Mouse (Mus musculus) heart, embryonic 10.5 days (tissue): ENCODE data around the gene Mrtfa. TPM values are rescaled to one million over a fixed set of nuclear protein-coding genes. Genes with fewer than 3 reads are reported as not detected.
"Not testable (repeated sequence)": the region's sequence is repeated elsewhere in the genome, so short reads cannot be mapped to it uniquely, and the experiment has no call there.

ENCODE experiments used
- DNase-seq: peaks from one replicate; pipeline ENCODE4 v3.0.0-alpha.2; 2017; ENCODE audit warnings: low spot score
- H3K27ac ChIP-seq: fragments of 300-500 bp; sonication (generic); 2 replicates; pipeline ENCODE4 v1.5.1; 2016; ENCODE audit warnings: mild to moderate bottlenecking
- H3K27me3 ChIP-seq: fragments of 300-500 bp; sonication (generic); 2 replicates; pipeline ENCODE4 v1.6.1; 2016; ENCODE audit warnings: mild to moderate bottlenecking; ENCODE audit not compliant: poor library complexity, insufficient read depth, severe bottlenecking
- H3K36me3 ChIP-seq: fragments of 300-500 bp; sonication (generic); 2 replicates; pipeline ENCODE4 v1.6.1; 2016; ENCODE audit warnings: mild to moderate bottlenecking, moderate library complexity
- H3K4me1 ChIP-seq: fragments of 300-500 bp; sonication (generic); 2 replicates; pipeline ENCODE4 v1.6.1; 2016; ENCODE audit warnings: mild to moderate bottlenecking
- H3K4me3 ChIP-seq: fragments of 300-500 bp; sonication (generic); 2 replicates; pipeline ENCODE4 v1.5.1; 2016; ENCODE audit warnings: mild to moderate bottlenecking, moderate library complexity
- H3K9me3 ChIP-seq: fragments of 300-500 bp; sonication (generic); 2 replicates; pipeline ENCODE4 v1.6.1; 2016; ENCODE audit warnings: mild to moderate bottlenecking, moderate library complexity
- WGBS: fragments of 180-500 bp; shearing (Covaris S2); methylation state at CpG from one replicate; pipeline ENCODE4 v1.1.7; 2016; 5-methylcytosine and 5-hydroxymethylcytosine counted together
- polyA plus RNA-seq: library from polyadenylated mRNA; unstranded; fragments of >200 nt; fragmentation: Nextera tagmentation; extraction: Ambion mirVana; gene quantifications from 2 replicates; pipeline ENCODE4 v1.2.1, GENCODE M21; 2016

Mrtfa gene
- polyA plus RNA-seq, 1 experiment from 2014 or later, result 26.9 TPM

GRCm38 (mm10) chr15:81221446-81221845 lies 30.9 kb upstream of the Mrtfa start:
- Histone ChIP-seq H3K9me3 (no peaks in the 10 kb centered on the region), H3K27ac (no peak overlapping the region), H3K27me3 (no peaks in the 10 kb centered on the region), H3K4me1 (no peaks in the 10 kb centered on the region), H3K4me3 (no peak overlapping the region), H3K36me3 (no peaks in the 10 kb centered on the region)
- WGBS, result 56% methylated on average over 6 of the region's 6 CpGs
- DNase-seq, result no peak

- not testable (repeated sequence) for H3K36me3 ChIP-seq, DNase-seq, H3K27me3 ChIP-seq, H3K4me1 ChIP-seq, H3K9me3 ChIP-seq, H3K27ac ChIP-seq, H3K4me3 ChIP-seq
- 72% methylated on average over 8 of the region's 8 CpGs for WGBS
Observed at GRCm38 (mm10) chr15:81220051-81220450, 29.5 kb upstream of the Mrtfa start.

- H3K36me3 ChIP-seq, result no peaks in the 10 kb centered on the region
- H3K4me3 ChIP-seq, result no peak overlapping the region
- DNase-seq, result no peak
- no peaks in the 10 kb centered on the region for H3K4me1 ChIP-seq
- H3K27ac ChIP-seq, result no peak overlapping the region
- H3K27me3 ChIP-seq, result no peaks in the 10 kb centered on the region
- WGBS, result 55% methylated on average over 6 of the region's 6 CpGs
- no peaks in the 10 kb centered on the region for H3K9me3 ChIP-seq
Observed at GRCm38 (mm10) chr15:81219054-81219453, 28.5 kb upstream of the Mrtfa start.

GRCm38 (mm10) chr15:81216906-81217653 lies 26.5 kb upstream of the Mrtfa start:
- H3K9me3 ChIP-seq, result no peaks in the 10 kb centered on the region
- DNase-seq, result no peak
- no peaks in the 10 kb centered on the region for H3K27me3 ChIP-seq
- H3K4me3 ChIP-seq, result no peak overlapping the region
- H3K27ac ChIP-seq, result no peak overlapping the region
- H3K36me3 ChIP-seq, result no peaks in the 10 kb centered on the region
- WGBS, result 82% methylated on average over 19 of the region's 19 CpGs
- no peaks in the 10 kb centered on the region for H3K4me1 ChIP-seq

- H3K36me3 ChIP-seq, result no peaks in the 10 kb centered on the region
- DNase-seq, result no peak
- H3K27ac ChIP-seq, result no peak overlapping the region
- H3K9me3 ChIP-seq, result 0 out of 2 replicates have a peak, but pooled peaks cover 3% of the 10 kb centered on the region
- H3K27me3 ChIP-seq, result no peaks in the 10 kb centered on the region
- H3K4me3 ChIP-seq, result no peak overlapping the region
- H3K4me1 ChIP-seq, result no peaks in the 10 kb centered on the region
- 63% methylated on average over 15 of the region's 15 CpGs for WGBS
Observed at GRCm38 (mm10) chr15:81212976-81213375, 22.4 kb upstream of the Mrtfa start.

- Histone ChIP-seq H3K36me3 (no peaks in the 10 kb centered on the region), H3K27ac (no peak overlapping the region), H3K9me3 (0 out of 2 replicates have a peak, but pooled peaks cover 3% of the 10 kb centered on the region), H3K4me3 (no peak overlapping the region), H3K4me1 (no peaks in the 10 kb centered on the region), H3K27me3 (no peaks in the 10 kb centered on the region)
- 76% methylated on average over 5 of the region's 5 CpGs for WGBS
- DNase-seq, result no peak
Observed at GRCm38 (mm10) chr15:81210496-81210895, 19.9 kb upstream of the Mrtfa start.

GRCm38 (mm10) chr15:81202462-81202861 lies 11.9 kb upstream of the Mrtfa start:
- Histone ChIP-seq H3K9me3 (no peaks in the 10 kb centered on the region), H3K36me3 (no peaks in the 10 kb centered on the region), H3K4me1 (no peaks in the 10 kb centered on the region), H3K27ac (no peak overlapping the region), H3K4me3 (no peak overlapping the region), H3K27me3 (no peaks in the 10 kb centered on the region)
- DNase-seq, result no peak
- 91% methylated on average over 5 of the region's 5 CpGs for WGBS

GRCm38 (mm10) chr15:81199372-81199959 lies 8.9 kb upstream of the Mrtfa start:
- Histone ChIP-seq H3K27ac (no peak overlapping the region), H3K4me3 (no peak overlapping the region), H3K36me3 (no peaks in the 10 kb centered on the region), H3K4me1 (no peaks in the 10 kb centered on the region), H3K27me3 (no peaks in the 10 kb centered on the region), H3K9me3 (no peaks in the 10 kb centered on the region)
- DNase-seq, result no peak
- WGBS, result 23% methylated on average over 4 of the region's 4 CpGs

- DNase-seq, result no peak
- H3K27me3 ChIP-seq, result no peaks in the 10 kb centered on the region
- no peaks in the 10 kb centered on the region for H3K4me1 ChIP-seq
- WGBS, result 86% methylated on average over 5 of the region's 5 CpGs
- no peaks in the 10 kb centered on the region for H3K36me3 ChIP-seq
- H3K27ac ChIP-seq, result no peak overlapping the region
- H3K9me3 ChIP-seq, result no peaks in the 10 kb centered on the region
- no peak overlapping the region for H3K4me3 ChIP-seq
Observed at GRCm38 (mm10) chr15:81198447-81198846, 7.9 kb upstream of the Mrtfa start.

- 55% methylated on average over 10 of the region's 10 CpGs for WGBS
- H3K27me3 ChIP-seq, result no peaks in the 10 kb centered on the region
Observed at GRCm38 (mm10) chr15:81197197-81197596, 6.6 kb upstream of the Mrtfa start.

GRCm38 (mm10) chr15:81195447-81195846 lies 4.9 kb upstream of the Mrtfa start:
- H3K27me3 ChIP-seq, result no peaks in the 10 kb centered on the region
- WGBS, result 48% methylated on average over 4 of the region's 4 CpGs
- H3K36me3 ChIP-seq, result no peaks in the 10 kb centered on the region
- DNase-seq, result no peak
- no peak overlapping the region for H3K27ac ChIP-seq
- H3K4me3 ChIP-seq, result no peak overlapping the region
- H3K9me3 ChIP-seq, result no peaks in the 10 kb centered on the region
- H3K4me1 ChIP-seq, result 0 out of 2 replicates have a peak, but pooled peaks cover 10% of the 10 kb centered on the region

More at GRCm38 (mm10) chr15:81197197-81197596, 6.6 kb upstream of the Mrtfa start:
- Histone ChIP-seq H3K27ac (no peak overlapping the region), H3K36me3 (no peaks in the 10 kb centered on the region), H3K4me1 (no peaks in the 10 kb centered on the region), H3K9me3 (no peaks in the 10 kb centered on the region), H3K4me3 (no peak overlapping the region)
- no peak for DNase-seq

- no peaks in the 10 kb centered on the region for H3K36me3 ChIP-seq
- H3K4me3 ChIP-seq, result no peak overlapping the region
- no peak overlapping the region for H3K27ac ChIP-seq
- 86% methylated on average over 6 of the region's 6 CpGs for WGBS
- no peak for DNase-seq
- H3K27me3 ChIP-seq, result no peaks in the 10 kb centered on the region
- no peaks in the 10 kb centered on the region for H3K9me3 ChIP-seq
- H3K4me1 ChIP-seq, result peaks cover 16% of the 10 kb centered on the region
Observed at GRCm38 (mm10) chr15:81194791-81195190, 4.2 kb upstream of the Mrtfa start.

- H3K4me3 ChIP-seq, result no peak overlapping the region
- no peak overlapping the region for H3K27ac ChIP-seq
- 91% methylated on average over 8 of the region's 8 CpGs for WGBS
- H3K27me3 ChIP-seq, result no peaks in the 10 kb centered on the region
- H3K9me3 ChIP-seq, result no peaks in the 10 kb centered on the region
- H3K4me1 ChIP-seq, result peaks cover 25% of the 10 kb centered on the region
- no peaks in the 10 kb centered on the region for H3K36me3 ChIP-seq
- DNase-seq, result no peak
Observed at GRCm38 (mm10) chr15:81192858-81193257, 2.3 kb upstream of the Mrtfa start.
